Mouse (Mus musculus): ENCODE data around the gene Fahd1. TPM values are rescaled to one million over a fixed set of nuclear protein-coding genes. Genes with fewer than 3 reads are reported as not detected.

The Fahd1 gene
- polyA plus RNA-seq, 2 experiments: 24.0 to 37.2 TPM

- H3K4me1 ChIP-seq (replicated peaks; ENCODE audit: control insufficient read depth in 2 of 2, insufficient read depth in 2 of 2, low read length in 1 of 2): peaks cover 31 to 44% of the 10 kb centered on the region in 2 experiments
- no peak for TF ChIP-seq CTCF (IDR thresholded peaks at IDR 0.05; ENCODE audit: low read depth)
- TF ChIP-seq EP300 (IDR thresholded peaks at IDR 0.05; ENCODE audit: low read depth): no peak
- H3K4me2 ChIP-seq (ENCODE audit: low read depth): no peak overlapping the region
- no peak for ATAC-seq (ENCODE audit: insufficient read depth)
- no peaks in the 10 kb centered on the region for H3K9me3 ChIP-seq (ENCODE audit: control insufficient read depth, low read length)
- no peak for DNase-seq (ENCODE audit: low read depth in 3 of 3, low spot score in 3 of 3)
- no peaks in the 10 kb centered on the region for H3K27me3 ChIP-seq (ENCODE audit: control insufficient read depth, insufficient read depth, low read length)
- peaks cover 29% of the 10 kb centered on the region for H3K36me3 ChIP-seq (replicated peaks; ENCODE audit: control insufficient read depth, insufficient read depth, low read depth)
- WGBS (ENCODE audit: insufficient replicate concordance): 81% methylated on average over 3 of the region's 3 CpGs
- no peak overlapping the region for H3K9ac ChIP-seq (replicated peaks)
- no peak overlapping the region for H3K4me3 ChIP-seq (ENCODE audit: insufficient read depth in 1 of 2, low read depth in 2 of 2, low read length in 2 of 2)
- H3K27ac ChIP-seq: no peak overlapping the region
Observed at GRCm38 (mm10) chr17:24855838-24856464, 5.8 kb upstream of the Fahd1 start.

- DNase-seq (ENCODE audit: low read depth in 3 of 3, low spot score in 3 of 3) (no peak), ATAC-seq (ENCODE audit: insufficient read depth) (no peak)
- peak overlapping the region; percentile 71 to 75 for H3K4me3 ChIP-seq (ENCODE audit: insufficient read depth in 1 of 2, low read depth in 2 of 2, low read length in 2 of 2)
- H3K9me3 ChIP-seq (ENCODE audit: control insufficient read depth, low read length): no peaks in the 10 kb centered on the region
- WGBS (ENCODE audit: insufficient replicate concordance): 76% methylated on average over 10 of the region's 10 CpGs
- peak overlapping the region; percentile 89 for H3K4me2 ChIP-seq (ENCODE audit: low read depth)
- H3K9ac ChIP-seq (replicated peaks): peak overlapping the region; percentile 86
- no peak overlapping the region for H3K27ac ChIP-seq
- TF ChIP-seq CTCF (IDR thresholded peaks at IDR 0.05; ENCODE audit: low read depth): no peak
- no peak for TF ChIP-seq EP300 (IDR thresholded peaks at IDR 0.05; ENCODE audit: low read depth)
- H3K36me3 ChIP-seq (replicated peaks; ENCODE audit: control insufficient read depth, insufficient read depth, low read depth): peaks cover 20% of the 10 kb centered on the region
- H3K4me1 ChIP-seq (replicated peaks; ENCODE audit: control insufficient read depth in 2 of 2, insufficient read depth in 2 of 2, low read length in 1 of 2): peaks cover 18 to 21% of the 10 kb centered on the region in 2 experiments
- no peaks in the 10 kb centered on the region for H3K27me3 ChIP-seq (ENCODE audit: control insufficient read depth, insufficient read depth, low read length)
Observed at GRCm38 (mm10) chr17:24851381-24852125, 1.4 kb upstream of the Fahd1 start.

GRCm38 (mm10) chr17:24850773-24851127 lies 586 bp upstream of the Fahd1 start:
- H3K27ac ChIP-seq: peak overlapping the region; percentile 63
- H3K4me1 ChIP-seq (replicated peaks; ENCODE audit: control insufficient read depth in 2 of 2, insufficient read depth in 2 of 2, low read length in 1 of 2): peaks cover 18 to 21% of the 10 kb centered on the region in 2 experiments
- WGBS (ENCODE audit: insufficient replicate concordance): 1% methylated on average over 20 of the region's 20 CpGs
- H3K36me3 ChIP-seq (replicated peaks; ENCODE audit: control insufficient read depth, insufficient read depth, low read depth): peaks cover 18% of the 10 kb centered on the region
- H3K4me3 ChIP-seq (ENCODE audit: insufficient read depth in 1 of 2, low read depth in 2 of 2, low read length in 2 of 2): peak overlapping the region; percentile 71 to 75
- H3K4me2 ChIP-seq (ENCODE audit: low read depth): peak overlapping the region; percentile 89
- DNase-seq (ENCODE audit: low read depth in 3 of 3, low spot score in 3 of 3) (no peak), ATAC-seq (ENCODE audit: insufficient read depth) (no peak)
- no peaks in the 10 kb centered on the region for H3K27me3 ChIP-seq (ENCODE audit: control insufficient read depth, insufficient read depth, low read length)
- H3K9ac ChIP-seq (replicated peaks): peak overlapping the region; percentile 86
- H3K9me3 ChIP-seq (ENCODE audit: control insufficient read depth, low read length): no peaks in the 10 kb centered on the region
- no peak for TF ChIP-seq EP300 (IDR thresholded peaks at IDR 0.05; ENCODE audit: low read depth)
- TF ChIP-seq CTCF (IDR thresholded peaks at IDR 0.05; ENCODE audit: low read depth): no peak

DNA sequence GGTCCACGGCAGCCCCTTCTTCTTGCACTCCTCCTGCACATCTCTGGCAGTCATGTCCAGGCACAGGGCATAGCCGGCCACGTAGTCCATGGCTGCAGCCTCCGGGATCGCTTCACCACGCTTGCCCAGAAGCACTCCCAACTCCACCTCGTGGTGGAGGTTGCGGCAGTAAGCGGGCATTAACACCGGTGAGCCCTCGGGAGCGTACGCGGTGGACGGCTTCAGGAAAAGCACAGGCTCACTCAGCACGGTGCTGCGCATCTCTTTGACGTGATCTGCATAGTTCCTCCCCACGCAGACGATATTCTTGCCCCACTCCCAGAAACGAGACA lies 465 bp downstream of the Fahd1 start:
- 0% methylated on average over 21 of the region's 21 CpGs for WGBS (ENCODE audit: insufficient replicate concordance)
- Histone ChIP-seq H3K9ac (replicated peaks) (peak overlapping the region; percentile 86), H3K4me3 (ENCODE audit: insufficient read depth in 1 of 2, low read depth in 2 of 2, low read length in 2 of 2) (peak overlapping the region; percentile 71 to 83), H3K27me3 (ENCODE audit: control insufficient read depth, insufficient read depth, low read length) (no peaks in the 10 kb centered on the region), H3K27ac (peak overlapping the region; percentile 92), H3K4me2 (ENCODE audit: low read depth) (peak overlapping the region; percentile 89), H3K36me3 (replicated peaks; ENCODE audit: control insufficient read depth, insufficient read depth, low read depth) (peaks cover 18% of the 10 kb centered on the region), H3K9me3 (ENCODE audit: control insufficient read depth, low read length) (no peaks in the 10 kb centered on the region), H3K4me1 (replicated peaks; ENCODE audit: control insufficient read depth in 2 of 2, insufficient read depth in 2 of 2, low read length in 1 of 2) (peaks cover 18 to 21% of the 10 kb centered on the region in 2 experiments)
- no peak for DNase-seq (ENCODE audit: low read depth in 3 of 3, low spot score in 3 of 3)
- ATAC-seq (ENCODE audit: insufficient read depth): peak; percentile 44
- peak; percentile 71 for TF ChIP-seq CTCF (IDR thresholded peaks at IDR 0.05; ENCODE audit: low read depth)
- TF ChIP-seq EP300 (IDR thresholded peaks at IDR 0.05; ENCODE audit: low read depth): no peak

DNA sequence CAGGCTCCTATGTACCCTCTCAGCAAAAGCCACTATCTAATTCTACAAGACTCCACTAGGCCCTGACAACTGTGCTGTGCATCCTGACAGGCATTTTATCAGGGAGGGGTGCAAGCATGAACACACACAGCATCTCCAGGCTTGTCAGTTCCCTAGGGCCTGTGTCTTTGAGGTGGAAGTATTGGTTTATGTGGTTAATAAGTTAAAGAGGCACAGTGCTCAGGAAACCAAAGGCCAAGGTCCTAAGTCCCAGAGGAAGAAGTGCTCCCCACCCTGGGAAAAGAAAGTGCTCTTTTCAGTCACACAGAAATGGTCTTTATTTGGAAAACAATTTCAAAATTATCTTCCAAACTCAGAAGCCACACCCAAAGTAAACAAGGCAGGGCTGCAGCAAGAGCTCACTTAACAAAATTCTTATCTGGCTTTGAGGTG lies 1.5 kb downstream of the Fahd1 start:
- Histone ChIP-seq H3K4me3 (ENCODE audit: insufficient read depth in 1 of 2, low read depth in 2 of 2, low read length in 2 of 2) (peak overlapping the region; percentile 71 to 83), H3K27me3 (ENCODE audit: control insufficient read depth, insufficient read depth, low read length) (no peaks in the 10 kb centered on the region), H3K36me3 (replicated peaks; ENCODE audit: control insufficient read depth, insufficient read depth, low read depth) (peaks cover 7% of the 10 kb centered on the region), H3K9ac (replicated peaks) (peak overlapping the region; percentile 86), H3K4me1 (replicated peaks; ENCODE audit: control insufficient read depth in 2 of 2, insufficient read depth in 2 of 2, low read length in 1 of 2) (peaks cover 18 to 21% of the 10 kb centered on the region in 2 experiments), H3K4me2 (ENCODE audit: low read depth) (peak overlapping the region; percentile 89), H3K27ac (peak overlapping the region; percentile 92), H3K9me3 (ENCODE audit: control insufficient read depth, low read length) (no peaks in the 10 kb centered on the region)
- ATAC-seq (ENCODE audit: insufficient read depth) (peak; percentile 50), DNase-seq (ENCODE audit: low read depth in 3 of 3, low spot score in 3 of 3) (peak; percentile 71 to 79 (median 77))
- TF ChIP-seq CTCF (IDR thresholded peaks at IDR 0.05; ENCODE audit: low read depth) (peak; percentile 36; the same call in 1 of the 2 replicates), EP300 (IDR thresholded peaks at IDR 0.05; ENCODE audit: low read depth) (peak; percentile 66)

All from liver, embryonic 14.5 days (tissue).